Mouse (Mus musculus): Measurements from ENCODE around the gene Cyp1a2. TPM values are rescaled to one million over a fixed set of nuclear protein-coding genes. Genes with fewer than 3 reads are reported as not detected.

Gene Cyp1a2
- total RNA-seq (2014; rRNA removed), result not detected in 2 replicates
- not detected in 2 replicates for polyA plus RNA-seq (2015; fragmentation: Nextera tagmentation; extraction: Ambion mirVana)

GRCm38 (mm10) chr9:57683520-57683919 is at the start of gene Cyp1a2:
TSS of gene Cyp1a2 (minus strand) at chr9:57683703.
- no peak within 1 kb of the TSS for H3K27ac ChIP-seq
- no peaks in the 10 kb centered on the region for H3K27me3 ChIP-seq (ENCODE audit: insufficient read depth, low read length)
- H3K9me3 ChIP-seq (ENCODE audit: low read length), result no peaks in the 10 kb centered on the region
- DNase-seq (ENCODE audit: low spot score) (no peak), ATAC-seq (no peak)
- no peaks in the 10 kb centered on the region for H3K4me1 ChIP-seq (ENCODE audit: insufficient read depth, low read length)
- no peak within 1 kb of the TSS for H3K4me2 ChIP-seq (ENCODE audit: low read depth, low read length)
- no peak within 1 kb of the TSS for H3K4me3 ChIP-seq (ENCODE audit: low read length)
- H3K36me3 ChIP-seq (ENCODE audit: insufficient read depth, low read length), result no peaks in the 10 kb centered on the region
- TF ChIP-seq CTCF (IDR thresholded peaks at IDR 0.05; ENCODE audit: low read depth), result no peak
- H3K9ac ChIP-seq (replicated peaks; ENCODE audit: low read length), result no peak within 1 kb of the TSS
- WGBS, result 85% methylated on average over 5 of the region's 5 CpGs

GRCm38 (mm10) chr9:57728312-57728711 is 44.8 kb upstream of the Cyp1a2 start:
- H3K27me3 ChIP-seq (ENCODE audit: insufficient read depth, low read length), result no peaks in the 10 kb centered on the region
- H3K27ac ChIP-seq, result no peak overlapping the region
- H3K4me1 ChIP-seq (ENCODE audit: insufficient read depth, low read length), result no peaks in the 10 kb centered on the region
- WGBS, result 82% methylated on average over 1 of the region's 1 CpGs
- ATAC-seq (no peak), DNase-seq (ENCODE audit: low spot score) (no peak)
- peak; percentile 28; the same call in 1 of the 2 replicates for TF ChIP-seq CTCF (IDR thresholded peaks at IDR 0.05; ENCODE audit: low read depth)
- H3K4me2 ChIP-seq (ENCODE audit: low read depth, low read length), result no peak overlapping the region
- H3K9ac ChIP-seq (replicated peaks; ENCODE audit: low read length), result no peak overlapping the region
- peaks cover 3% of the 10 kb centered on the region; the same call in 1 of the 2 replicates for H3K36me3 ChIP-seq (ENCODE audit: insufficient read depth, low read length)
- H3K4me3 ChIP-seq (ENCODE audit: low read length), result no peak overlapping the region
- no peaks in the 10 kb centered on the region for H3K9me3 ChIP-seq (ENCODE audit: low read length)

GRCm38 (mm10) chr9:57724701-57725100 is 41.2 kb upstream of the Cyp1a2 start:
- no peaks in the 10 kb centered on the region for H3K9me3 ChIP-seq (ENCODE audit: low read length)
- 94% methylated on average over 3 of the region's 3 CpGs for whole genome bisulfite sequencing
- TF ChIP-seq CTCF (IDR thresholded peaks at IDR 0.05; ENCODE audit: low read depth), result no peak
- ATAC-seq (no peak), DNase-seq (ENCODE audit: low spot score) (no peak)
- no peak overlapping the region for H3K27ac ChIP-seq
- peaks cover 1% of the 10 kb centered on the region for H3K36me3 ChIP-seq (ENCODE audit: insufficient read depth, low read length)
- no peak overlapping the region for H3K9ac ChIP-seq (replicated peaks; ENCODE audit: low read length)
- no peak overlapping the region for H3K4me2 ChIP-seq (ENCODE audit: low read depth, low read length)
- no peak overlapping the region for H3K4me3 ChIP-seq (ENCODE audit: low read length)
- no peaks in the 10 kb centered on the region for H3K27me3 ChIP-seq (ENCODE audit: insufficient read depth, low read length)
- H3K4me1 ChIP-seq (ENCODE audit: insufficient read depth, low read length), result no peaks in the 10 kb centered on the region

GRCm38 (mm10) chr9:57723796-57724195 is 40.3 kb upstream of the Cyp1a2 start:
- H3K27me3 ChIP-seq (ENCODE audit: insufficient read depth, low read length), result no peaks in the 10 kb centered on the region
- no peak for TF ChIP-seq CTCF (IDR thresholded peaks at IDR 0.05; ENCODE audit: low read depth)
- WGBS, result 79% methylated on average over 5 of the region's 5 CpGs
- no peak for ATAC-seq
- no peaks in the 10 kb centered on the region for H3K4me1 ChIP-seq (ENCODE audit: insufficient read depth, low read length)
- H3K27ac ChIP-seq, result peak overlapping the region; percentile 45; the same call in 1 of the 2 replicates
- no peak overlapping the region for H3K4me3 ChIP-seq (ENCODE audit: low read length)
- H3K9ac ChIP-seq (replicated peaks; ENCODE audit: low read length), result no peak overlapping the region
- DNase-seq (ENCODE audit: low spot score), result no peak
- no peaks in the 10 kb centered on the region; the same call in none of the 2 replicates for H3K36me3 ChIP-seq (ENCODE audit: insufficient read depth, low read length)
- no peak overlapping the region for H3K4me2 ChIP-seq (ENCODE audit: low read depth, low read length)
- H3K9me3 ChIP-seq (ENCODE audit: low read length), result no peaks in the 10 kb centered on the region

GRCm38 (mm10) chr9:57723315-57723715 is 39.8 kb upstream of the Cyp1a2 start:
- Histone ChIP-seq H3K9ac (replicated peaks; ENCODE audit: low read length) (no peak overlapping the region), H3K4me2 (ENCODE audit: low read depth, low read length) (no peak overlapping the region), H3K4me3 (ENCODE audit: low read length) (no peak overlapping the region), H3K27ac (peak overlapping the region; percentile 45; the same call in 1 of the 2 replicates), H3K9me3 (ENCODE audit: low read length) (no peaks in the 10 kb centered on the region), H3K4me1 (ENCODE audit: insufficient read depth, low read length) (no peaks in the 10 kb centered on the region), H3K27me3 (ENCODE audit: insufficient read depth, low read length) (no peaks in the 10 kb centered on the region), H3K36me3 (ENCODE audit: insufficient read depth, low read length) (peaks cover 3% of the 10 kb centered on the region)
- ATAC-seq (peak; percentile 80; the same call in 1 of the 2 replicates), DNase-seq (ENCODE audit: low spot score) (peak; percentile 78)
- WGBS, result 55% methylated on average over 5 of the region's 5 CpGs
- no peak for TF ChIP-seq CTCF (IDR thresholded peaks at IDR 0.05; ENCODE audit: low read depth)

GRCm38 (mm10) chr9:57722371-57722770 is 38.9 kb upstream of the Cyp1a2 start:
- DNase-seq (ENCODE audit: low spot score), result no peak
- H3K4me2 ChIP-seq (ENCODE audit: low read depth, low read length), result no peak overlapping the region
- peaks cover 8% of the 10 kb centered on the region for H3K36me3 ChIP-seq (ENCODE audit: insufficient read depth, low read length)
- ATAC-seq, result no peak
- H3K4me1 ChIP-seq (ENCODE audit: insufficient read depth, low read length), result no peaks in the 10 kb centered on the region
- no peak overlapping the region for H3K9ac ChIP-seq (replicated peaks; ENCODE audit: low read length)
- no peaks in the 10 kb centered on the region for H3K27me3 ChIP-seq (ENCODE audit: insufficient read depth, low read length)
- TF ChIP-seq CTCF (IDR thresholded peaks at IDR 0.05; ENCODE audit: low read depth), result no peak
- 0 out of 2 replicates have a peak overlapping the region, but pooled peaks have one; percentile 28 for H3K27ac ChIP-seq
- WGBS, result 94% methylated on average over 1 of the region's 1 CpGs
- H3K9me3 ChIP-seq (ENCODE audit: low read length), result no peaks in the 10 kb centered on the region
- no peak overlapping the region for H3K4me3 ChIP-seq (ENCODE audit: low read length)

- peaks cover 19% of the 10 kb centered on the region for H3K36me3 ChIP-seq (ENCODE audit: insufficient read depth, low read length)
- no peaks in the 10 kb centered on the region for H3K27me3 ChIP-seq (ENCODE audit: insufficient read depth, low read length)
- ATAC-seq (no peak), DNase-seq (ENCODE audit: low spot score) (no peak)
- WGBS, result 88% methylated on average over 3 of the region's 3 CpGs
- H3K27ac ChIP-seq, result no peak overlapping the region
- H3K4me2 ChIP-seq (ENCODE audit: low read depth, low read length), result no peak overlapping the region
- no peak overlapping the region for H3K4me3 ChIP-seq (ENCODE audit: low read length)
- no peak overlapping the region for H3K9ac ChIP-seq (replicated peaks; ENCODE audit: low read length)
- no peak for TF ChIP-seq CTCF (IDR thresholded peaks at IDR 0.05; ENCODE audit: low read depth)
- no peaks in the 10 kb centered on the region for H3K4me1 ChIP-seq (ENCODE audit: insufficient read depth, low read length)
- no peaks in the 10 kb centered on the region for H3K9me3 ChIP-seq (ENCODE audit: low read length)
Measured at GRCm38 (mm10) chr9:57720736-57721135, 37.2 kb upstream of the Cyp1a2 start.

All from hindbrain, postnatal 0 days (tissue).